Mouse (Mus musculus): Measurements from ENCODE around the gene Hs3st4.

GRCm38 (mm10) chr7:124399184-124399583 lies 416.5 kb downstream of the Hs3st4 start:
- TF ChIP-seq POLR2A (IDR thresholded peaks at IDR 0.05; ENCODE audit: borderline replicate concordance, low read depth, low read length), result no peak
- TF ChIP-seq CTCF (IDR thresholded peaks at IDR 0.05; ENCODE audit: low read depth, low read length), result no peak
